Mouse (Mus musculus) heart, adult 2 months (tissue): ENCODE measurements at regions not wholly inside any gene's neighbourhood (a gene's known extent, or its start where the extent isn't known, plus 50 kb on each side); places are given as distances from the start of the nearest gene placed in this dataset.

Experiments used
- DNase-seq, 2 experiments: peaks; one replicate each; pipeline ENCODE4 v3.0.0; 2021
- H3K27ac ChIP-seq: fragments of 200-600 bp; 2 replicates; pipeline ENCODE4 v1.8.1; 2022
- H3K27me3 ChIP-seq: fragments of 200-500 bp; 2 replicates; pipeline ENCODE4 v1.6.1; 2012; ENCODE audit warnings: mild to moderate bottlenecking, low read length, inconsistent platforms, mixed read lengths; ENCODE audit not compliant: control insufficient read depth, insufficient read depth
- H3K36me3 ChIP-seq: fragments of 200-500 bp; 2 replicates; pipeline ENCODE4 v1.6.1; 2012; ENCODE audit warnings: low read length, inconsistent platforms; ENCODE audit not compliant: control insufficient read depth, insufficient read depth
- H3K4me1 ChIP-seq: fragments of 200-500 bp; 2 replicates; pipeline ENCODE4 v1.6.1; 2011; ENCODE audit warnings: low read length; ENCODE audit not compliant: control insufficient read depth, insufficient read depth
- H3K4me3 ChIP-seq: fragments of 200-600 bp; 2 replicates; pipeline ENCODE4 v1.8.1; 2022
- H3K79me2 ChIP-seq: fragments of 200-500 bp; replicated peaks from 2 replicates; pipeline ENCODE4 v1.6.1; 2012; ENCODE audit warnings: mild to moderate bottlenecking, inconsistent platforms, low read length, moderate library complexity, mixed read lengths; ENCODE audit not compliant: control insufficient read depth, insufficient read depth
- H3K9ac ChIP-seq: fragments of 200-500 bp; 2 replicates; pipeline ENCODE4 v1.6.1; 2012; ENCODE audit warnings: low read depth, mild to moderate bottlenecking, control low read depth, inconsistent platforms, low read length, mixed read lengths
- CTCF ChIP-seq: fragments of 200-600 bp; IDR thresholded peaks from 2 replicates; pipeline ENCODE4 v1.8.1; 2022; ENCODE audit warnings: antibody characterized with exemption, mild to moderate bottlenecking, moderate library complexity
- EP300 ChIP-seq: fragments of 200-500 bp; IDR thresholded peaks from 2 replicates; pipeline ENCODE4 v1.6.1; 2011; ENCODE audit warnings: low read depth, low read length, control low read depth; ENCODE audit not compliant: insufficient read depth
- POLR2A ChIP-seq: fragments of 200-500 bp; IDR thresholded peaks from 2 replicates; pipeline ENCODE4 v1.6.1; 2011; ENCODE audit warnings: mild to moderate bottlenecking, low read depth, low read length, control low read depth; ENCODE audit not compliant: insufficient read depth
- WGBS: fragments of 180-500 bp; shearing (Covaris S2); methylation state at CpG from one replicate; pipeline ENCODE4 v1.1.7; 2018; 5-methylcytosine and 5-hydroxymethylcytosine counted together
- intact Hi-C: fragments of 180-260 bp; cut with DNase I; formaldehyde crosslinking; loops from one replicate; pipeline ENCODE4 v1.15.1; 2025

DNA sequence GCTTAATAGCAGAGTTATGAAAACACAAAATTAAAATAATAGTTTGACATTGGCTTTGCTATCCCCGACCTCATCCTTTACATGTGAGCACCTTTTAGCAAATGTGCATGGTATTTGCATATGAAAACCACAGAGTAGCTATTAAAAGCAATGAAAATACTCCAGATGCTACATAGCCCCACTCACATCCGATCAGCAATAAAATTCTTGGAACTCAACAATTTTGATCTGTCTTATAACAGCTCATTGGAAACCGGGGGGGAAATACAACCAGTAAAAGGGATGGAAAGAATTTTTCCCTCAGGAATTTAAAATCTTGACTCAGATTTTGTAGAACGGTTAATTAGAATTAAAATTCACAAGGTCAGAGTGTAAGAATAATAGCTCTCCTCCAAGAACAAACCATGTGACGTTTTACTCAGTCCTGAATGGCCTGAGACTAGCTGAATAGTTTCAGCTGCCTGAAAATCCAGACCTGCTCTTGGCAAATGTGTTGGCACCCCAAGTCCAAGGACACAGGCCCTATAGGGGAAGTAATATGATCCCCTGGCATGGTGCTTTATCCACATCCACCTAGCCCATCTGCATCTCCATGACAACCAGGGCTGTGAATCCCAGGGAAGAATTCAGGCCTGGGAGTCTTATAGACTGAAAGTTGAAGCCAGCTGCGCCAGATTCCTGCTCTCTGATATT is 370.9 kb downstream of the Tns3 start:
- H3K36me3 ChIP-seq = no peaks in the 10 kb centered on the region
- TF ChIP-seq POLR2A (no peak), EP300 (no peak), CTCF (no peak)
- no peak overlapping the region for H3K27ac ChIP-seq
- no peaks in the 10 kb centered on the region for H3K4me1 ChIP-seq
- no peak for DNase-seq
- H3K4me3 ChIP-seq = no peak overlapping the region
- H3K27me3 ChIP-seq = no peaks in the 10 kb centered on the region
- H3K79me2 ChIP-seq = no peaks in the 10 kb centered on the region
- H3K9ac ChIP-seq = no peak overlapping the region
- 66% methylated on average over 6 of the region's 6 CpGs for WGBS
- intact Hi-C loops = no loop called here

- H3K27me3 ChIP-seq = no peaks in the 10 kb centered on the region
- no peak overlapping the region for H3K27ac ChIP-seq
- DNase-seq = no peak
- H3K36me3 ChIP-seq = no peaks in the 10 kb centered on the region
- H3K4me3 ChIP-seq = no peak overlapping the region
- H3K4me1 ChIP-seq = no peaks in the 10 kb centered on the region
- no peaks in the 10 kb centered on the region for H3K79me2 ChIP-seq
- no peak overlapping the region for H3K9ac ChIP-seq
- TF ChIP-seq POLR2A (no peak), CTCF (no peak), EP300 (no peak)
- intact Hi-C loops = no loop called here
- 82% methylated on average over 1 of the region's 1 CpGs for WGBS
Measured at GRCm38 (mm10) chr11:8285271-8285670, 379.1 kb downstream of the Tns3 start.

- H3K4me3 ChIP-seq = no peak overlapping the region
- no peaks in the 10 kb centered on the region for H3K27me3 ChIP-seq
- TF ChIP-seq EP300 (no peak), POLR2A (no peak), CTCF (no peak)
- H3K9ac ChIP-seq = no peak overlapping the region
- 50% methylated on average over 4 of the region's 4 CpGs for WGBS
- H3K79me2 ChIP-seq = no peaks in the 10 kb centered on the region
- no peak for DNase-seq
- no peaks in the 10 kb centered on the region for H3K4me1 ChIP-seq
- intact Hi-C loops = no loop called here
- H3K36me3 ChIP-seq = no peaks in the 10 kb centered on the region
- no peak overlapping the region for H3K27ac ChIP-seq
Measured at GRCm38 (mm10) chr11:8275203-8275602, 389.1 kb downstream of the Tns3 start.

DNA sequence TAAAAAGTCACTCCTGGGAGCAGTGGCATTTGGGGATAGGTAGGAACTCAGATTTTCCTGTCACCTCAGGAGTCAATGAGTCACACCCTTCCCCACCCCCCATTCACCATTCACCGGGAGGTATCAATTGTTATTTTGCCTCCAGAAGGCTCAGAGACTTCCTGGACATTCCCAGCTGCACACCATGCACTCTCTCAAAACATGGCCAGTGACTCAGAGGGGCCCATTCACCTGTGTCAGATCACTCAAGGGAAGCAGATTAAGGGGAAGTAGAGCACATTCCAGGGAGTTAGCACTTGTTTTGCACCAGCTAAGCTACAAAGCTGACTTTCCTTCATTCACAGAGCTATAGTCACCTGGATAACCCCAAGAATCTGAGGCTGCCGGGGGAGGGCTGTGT is 395.2 kb downstream of the Tns3 start:
- TF ChIP-seq CTCF = no peak
- TF ChIP-seq EP300 = no peak
- no peak for TF ChIP-seq POLR2A
- Histone ChIP-seq H3K4me3 (no peak overlapping the region), H3K27me3 (no peaks in the 10 kb centered on the region), H3K4me1 (no peaks in the 10 kb centered on the region), H3K9ac (no peak overlapping the region), H3K27ac (no peak overlapping the region), H3K79me2 (no peaks in the 10 kb centered on the region), H3K36me3 (no peaks in the 10 kb centered on the region)
- DNase-seq = no peak
- intact Hi-C loops = no loop called here
- WGBS = 52% methylated on average over 2 of the region's 2 CpGs

GRCm38 (mm10) chr11:8254036-8254435 is 410.3 kb downstream of the Tns3 start:
- Histone ChIP-seq H3K27me3 (no peaks in the 10 kb centered on the region), H3K4me1 (no peaks in the 10 kb centered on the region), H3K4me3 (no peak overlapping the region), H3K27ac (no peak overlapping the region), H3K36me3 (no peaks in the 10 kb centered on the region), H3K79me2 (no peaks in the 10 kb centered on the region), H3K9ac (no peak overlapping the region)
- no peak for DNase-seq
- 58% methylated on average over 2 of the region's 2 CpGs for WGBS
- intact Hi-C loops = no loop called here
- TF ChIP-seq CTCF (no peak), EP300 (no peak), POLR2A (no peak)

DNA sequence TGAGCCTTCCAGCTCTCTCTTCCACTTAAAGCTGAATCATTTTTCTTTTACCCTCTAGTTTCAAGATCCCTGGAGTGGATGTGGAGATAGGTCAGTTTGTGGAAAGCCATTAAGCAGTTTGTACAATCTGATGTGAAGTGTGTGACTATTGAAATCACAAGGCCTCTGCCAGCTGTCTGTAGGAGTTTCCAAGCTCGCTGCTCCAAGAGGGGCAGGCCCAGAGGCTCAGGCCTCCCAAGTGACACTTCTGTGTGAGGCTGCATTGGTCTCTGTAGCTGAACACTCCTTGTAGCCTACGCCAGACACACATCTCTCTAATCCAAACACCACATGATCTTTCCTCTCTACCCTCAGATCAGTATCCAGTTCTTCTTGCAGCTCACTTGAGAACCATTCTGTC is 413.0 kb downstream of the Tns3 start:
- no peak overlapping the region for H3K9ac ChIP-seq
- H3K79me2 ChIP-seq = no peaks in the 10 kb centered on the region
- intact Hi-C loops = no loop called here
- no peak overlapping the region for H3K27ac ChIP-seq
- 72% methylated on average over 2 of the region's 2 CpGs for WGBS
- DNase-seq = no peak
- H3K27me3 ChIP-seq = peaks cover 1% of the 10 kb centered on the region; the same call in 1 of the 2 replicates
- H3K36me3 ChIP-seq = no peaks in the 10 kb centered on the region
- H3K4me1 ChIP-seq = peaks cover 2% of the 10 kb centered on the region
- H3K4me3 ChIP-seq = no peak overlapping the region
- no peak for TF ChIP-seq CTCF
